Mouse (Mus musculus) adipocyte (in vitro differentiated cells): ENCODE measurements around the gene Bhlhe40.

Source experiments
- DNase-seq: peaks from one replicate; pipeline ENCODE4 v3.0.0-alpha.2; 2016; ENCODE audit warnings: low spot score

The Bhlhe40 gene

GRCm38 (mm10) chr6:108663241-108664194, 3.1 kb downstream of the Bhlhe40 start:
- peak; percentile 40 for DNase-seq

- DNase-seq: no peak
Observed at GRCm38 (mm10) chr6:108664533-108665150, 4.2 kb downstream of the Bhlhe40 start.

- DNase-seq: no peak
Observed at GRCm38 (mm10) chr6:108665587-108665986, 5.2 kb downstream of the Bhlhe40 start.

GRCm38 (mm10) chr6:108666648-108667488, 6.4 kb downstream of the Bhlhe40 start:
- DNase-seq: peak; percentile 18

GRCm38 (mm10) chr6:108667599-108668021, 7.2 kb downstream of the Bhlhe40 start:
- no peak for DNase-seq

- DNase-seq: no peak
Observed at GRCm38 (mm10) chr6:108668321-108668786, 7.9 kb downstream of the Bhlhe40 start.

- no peak for DNase-seq
Observed at GRCm38 (mm10) chr6:108670276-108670675, 9.8 kb downstream of the Bhlhe40 start.

- DNase-seq: no peak
Observed at GRCm38 (mm10) chr6:108670821-108671220, 10.4 kb downstream of the Bhlhe40 start.

- no peak for DNase-seq
Observed at GRCm38 (mm10) chr6:108672094-108672493, 11.7 kb downstream of the Bhlhe40 start.

GRCm38 (mm10) chr6:108674221-108674620, 13.8 kb downstream of the Bhlhe40 start:
- DNase-seq: no peak

GRCm38 (mm10) chr6:108676783-108677340, 16.4 kb downstream of the Bhlhe40 start:
- no peak for DNase-seq

GRCm38 (mm10) chr6:108677697-108678096, 17.3 kb downstream of the Bhlhe40 start:
- peak; percentile 30 for DNase-seq

GRCm38 (mm10) chr6:108678227-108678626, 17.8 kb downstream of the Bhlhe40 start:
- no peak for DNase-seq

- no peak for DNase-seq
Observed at GRCm38 (mm10) chr6:108680503-108680902, 20.1 kb downstream of the Bhlhe40 start.

- DNase-seq: no peak
Observed at GRCm38 (mm10) chr6:108681084-108681483, 20.7 kb downstream of the Bhlhe40 start.

- DNase-seq: no peak
Observed at GRCm38 (mm10) chr6:108683140-108683539, 22.7 kb downstream of the Bhlhe40 start.

- peak; percentile 26 for DNase-seq
Observed at GRCm38 (mm10) chr6:108684430-108684829, 24.0 kb downstream of the Bhlhe40 start.

GRCm38 (mm10) chr6:108685758-108686355, 25.4 kb downstream of the Bhlhe40 start:
- DNase-seq: no peak

GRCm38 (mm10) chr6:108686930-108687329, 26.5 kb downstream of the Bhlhe40 start:
- DNase-seq: no peak

- no peak for DNase-seq
Observed at GRCm38 (mm10) chr6:108688344-108688743, 27.9 kb downstream of the Bhlhe40 start.

- DNase-seq: no peak
Observed at GRCm38 (mm10) chr6:108692986-108693385, 32.6 kb downstream of the Bhlhe40 start.
